Mouse (Mus musculus) cerebellum, adult 11 months (tissue): Measurements from ENCODE around the gene Polr2g.
"Not testable (repeated sequence)": the region's sequence is repeated elsewhere in the genome, so short reads cannot be mapped to it uniquely, and the experiment has no call there.

Experiments
- DNase-seq: peaks from one replicate; pipeline ENCODE4 v3.0.0; 2022

Gene Polr2g

GRCm38 (mm10) chr19:8798264-8798946 is at the start of gene Polr2g:
Gene Polr2g (minus strand): TSS chr19:8798577.
- DNase-seq, result peak; percentile 86

GRCm38 (mm10) chr19:8844371-8845129 is 46.2 kb upstream of the Polr2g start:
- DNase-seq, result peak; percentile 69

GRCm38 (mm10) chr19:8842961-8843360 is 44.6 kb upstream of the Polr2g start:
- no peak for DNase-seq

GRCm38 (mm10) chr19:8841012-8841411 is 42.6 kb upstream of the Polr2g start:
- no peak for DNase-seq

- peak; percentile 79 for DNase-seq
These were observed 41.8 kb upstream of the Polr2g start for GRCm38 (mm10) chr19:8839908-8840791.

GRCm38 (mm10) chr19:8839103-8839907 is 40.9 kb upstream of the Polr2g start, which contains the start of gene Gng3:
Gene Gng3 (minus strand): TSS chr19:8839194.
- DNase-seq, result peak; percentile 87

- peak; percentile 59 for DNase-seq
These were observed 39.8 kb upstream of the Polr2g start for GRCm38 (mm10) chr19:8838041-8838730.

GRCm38 (mm10) chr19:8837251-8837791 is 38.9 kb upstream of the Polr2g start, which contains the start of gene Bscl2:
Gene Bscl2 (plus strand): TSS chr19:8837467.
- peak; percentile 83 for DNase-seq

GRCm38 (mm10) chr19:8836327-8836726 is 38.0 kb upstream of the Polr2g start:
- DNase-seq, result not testable (repeated sequence)

- no peak for DNase-seq
These were observed 34.6 kb upstream of the Polr2g start for GRCm38 (mm10) chr19:8832971-8833370.

GRCm38 (mm10) chr19:8831262-8831661 is 32.9 kb upstream of the Polr2g start:
- DNase-seq, result no peak

- no peak for DNase-seq
These were observed 32.3 kb upstream of the Polr2g start for GRCm38 (mm10) chr19:8830664-8831063.

- no peak for DNase-seq
These were observed 31.3 kb upstream of the Polr2g start, which contains the start of gene AC129217.1 for GRCm38 (mm10) chr19:8829660-8830059. Gene AC129217.1 (plus strand): TSS chr19:8829773.

- DNase-seq, result peak; percentile 56
These were observed 24.3 kb upstream of the Polr2g start for GRCm38 (mm10) chr19:8822696-8823095.

GRCm38 (mm10) chr19:8821146-8821545 is 22.8 kb upstream of the Polr2g start:
- no peak for DNase-seq

GRCm38 (mm10) chr19:8820424-8820956 is 22.1 kb upstream of the Polr2g start:
- no peak for DNase-seq

- DNase-seq, result peak; percentile 98
These were observed 21.4 kb upstream of the Polr2g start, which contains the start of gene Hnrnpul2 for GRCm38 (mm10) chr19:8819596-8820423. Gene Hnrnpul2 (plus strand): TSS chr19:8820010.

- DNase-seq, result peak; percentile 94
These were observed 20.6 kb upstream of the Polr2g start, which contains the start of gene Ttc9c for GRCm38 (mm10) chr19:8818801-8819595. Gene Ttc9c (minus strand): TSS chr19:8819333.

GRCm38 (mm10) chr19:8818301-8818798 is 20.0 kb upstream of the Polr2g start:
- DNase-seq, result no peak
